Mouse (Mus musculus) megakaryocyte, embryonic 14.5 days (primary cell): ENCODE results near the gene Glb1.

Source experiments
- FLI1 ChIP-seq: IDR thresholded peaks from 2 replicates; pipeline ENCODE4 v1.6.1; 2012; ENCODE audit warnings: low read length, inconsistent platforms, mixed read lengths
- GATA1 ChIP-seq: IDR thresholded peaks from 3 replicates; pipeline ENCODE4 v1.6.1; 2012; ENCODE audit warnings: mixed read lengths, low read length, inconsistent platforms, borderline replicate concordance

- TF ChIP-seq GATA1 (no peak), FLI1 (no peak)
Measured at GRCm38 (mm10) chr9:114418187-114418586, 17.3 kb downstream of the Glb1 start.
